Mouse (Mus musculus): ENCODE results near the gene Mrps2. TPM values are rescaled to one million over a fixed set of nuclear protein-coding genes. Genes with fewer than 3 reads are reported as not detected.
"Not testable (repeated sequence)": the region's sequence is repeated elsewhere in the genome, so short reads cannot be mapped to it uniquely, and the experiment has no call there.

The Mrps2 gene
- polyA plus RNA-seq, 1 experiment from 2014 or later: 66.9 TPM

DNA sequence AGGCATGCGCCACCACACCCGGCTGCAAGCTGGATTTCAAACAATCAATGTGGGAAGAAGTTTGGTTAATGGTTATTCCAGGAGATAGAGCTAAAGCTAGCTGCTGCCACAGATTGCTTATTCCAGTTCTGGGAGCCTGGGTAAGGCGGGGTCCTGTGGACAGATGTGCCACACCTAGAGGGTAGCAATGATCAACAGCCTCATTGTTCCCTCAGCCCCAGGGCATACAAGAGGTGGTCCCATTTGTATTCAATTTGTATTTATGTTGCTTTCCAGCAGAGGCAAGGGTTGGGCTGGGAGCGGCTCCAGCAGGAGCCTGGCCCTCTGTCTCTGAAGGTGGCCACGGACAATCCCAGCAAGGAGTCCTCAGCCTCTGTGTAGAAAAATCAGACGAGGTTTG, 38.4 kb downstream of the Mrps2 start:
- 80% methylated on average over 6 of the region's 6 CpGs for WGBS

GRCm38 (mm10) chr2:28511600-28511999, 43.7 kb downstream of the Mrps2 start:
- WGBS: 51% methylated on average over 5 of the region's 5 CpGs

More for the DNA sequence above, 38.4 kb downstream of the Mrps2 start:
- H3K4me2 ChIP-seq (ENCODE audit: low read depth): no peak overlapping the region
- H3K4me1 ChIP-seq (ENCODE audit: control insufficient read depth, insufficient read depth, low read length): no peaks in the 10 kb centered on the region
- no peaks in the 10 kb centered on the region for H3K36me3 ChIP-seq (ENCODE audit: control insufficient read depth, insufficient read depth, low read length)
- ATAC-seq (ENCODE audit: insufficient read depth, low FRiP score, low TSS enrichment) (no peak), DNase-seq (ENCODE audit: low spot score) (no peak)
- H3K4me3 ChIP-seq (ENCODE audit: low read depth, low read length): no peak overlapping the region
- H3K9me3 ChIP-seq (ENCODE audit: control insufficient read depth, low read length): no peaks in the 10 kb centered on the region
- H3K27me3 ChIP-seq (ENCODE audit: control insufficient read depth, insufficient read depth, low read length): no peaks in the 10 kb centered on the region
- H3K27ac ChIP-seq (ENCODE audit: low read depth, low read length): no peak overlapping the region
- no peak overlapping the region for H3K9ac ChIP-seq (ENCODE audit: low read length)

DNA sequence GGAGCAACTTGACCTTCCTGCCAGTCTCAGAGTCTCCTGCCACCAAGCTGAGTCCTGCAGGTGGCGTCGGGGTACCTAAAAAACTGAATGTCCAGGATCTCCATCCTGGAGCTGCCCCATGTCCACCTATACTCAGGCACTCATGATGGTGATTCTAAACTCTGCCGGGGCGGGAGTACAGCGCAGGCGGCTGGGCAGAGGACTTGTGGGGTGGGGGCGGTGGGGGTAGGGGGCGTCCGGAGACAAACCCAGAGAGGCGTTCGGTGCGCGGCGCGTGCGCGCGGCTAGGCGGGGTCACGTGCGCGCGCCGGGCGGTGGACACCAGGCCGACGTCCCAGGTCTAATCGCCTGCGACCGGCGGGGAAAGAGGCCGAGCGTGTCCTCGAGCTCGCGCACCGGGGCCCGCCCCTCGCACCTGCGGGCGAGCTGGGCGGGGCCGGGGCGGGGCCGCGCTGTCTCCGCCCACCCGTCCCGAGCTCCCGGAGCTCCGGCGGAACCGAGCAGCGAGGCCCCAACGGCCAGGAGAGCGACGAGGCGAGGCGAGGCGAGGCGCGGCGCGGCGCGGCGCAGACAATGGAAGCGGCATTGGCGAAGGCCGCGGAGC, 45.0 kb downstream of the Mrps2 start, which contains the start of gene Ralgds:
Gene Ralgds (plus strand): TSS at position 328 of the 604 bp plus-strand sequence.
- peak; percentile 81 for DNase-seq (ENCODE audit: low spot score)
- Histone ChIP-seq H3K9ac (ENCODE audit: low read length) (peak within 1 kb of the TSS; percentile 95), H3K4me2 (ENCODE audit: low read depth) (peak within 1 kb of the TSS; percentile 94), H3K36me3 (ENCODE audit: control insufficient read depth, insufficient read depth, low read length) (no peaks in the 10 kb centered on the region), H3K27ac (ENCODE audit: low read depth, low read length) (peak within 1 kb of the TSS; percentile 75), H3K27me3 (ENCODE audit: control insufficient read depth, insufficient read depth, low read length) (no peaks in the 10 kb centered on the region), H3K4me3 (ENCODE audit: low read depth, low read length) (peak within 1 kb of the TSS; percentile 82), H3K4me1 (ENCODE audit: control insufficient read depth, insufficient read depth, low read length) (peaks cover 12% of the 10 kb centered on the region), H3K9me3 (ENCODE audit: control insufficient read depth, low read length) (no peaks in the 10 kb centered on the region)
- ATAC-seq (ENCODE audit: insufficient read depth, low FRiP score, low TSS enrichment): peak; percentile 33; the same call in 1 of the 2 replicates
- WGBS: 0% methylated on average over 19 of the region's 71 CpGs

More at GRCm38 (mm10) chr2:28511600-28511999, 43.7 kb downstream of the Mrps2 start:
- H3K4me2 ChIP-seq (ENCODE audit: low read depth); H3K9ac ChIP-seq (ENCODE audit: low read length); ATAC-seq (ENCODE audit: insufficient read depth, low FRiP score, low TSS enrichment); DNase-seq (ENCODE audit: low spot score); H3K27me3 ChIP-seq (ENCODE audit: control insufficient read depth, insufficient read depth, low read length); H3K9me3 ChIP-seq (ENCODE audit: control insufficient read depth, low read length); H3K36me3 ChIP-seq (ENCODE audit: control insufficient read depth, insufficient read depth, low read length); H3K4me3 ChIP-seq (ENCODE audit: low read depth, low read length); H3K27ac ChIP-seq (ENCODE audit: low read depth, low read length): not testable (repeated sequence)
- H3K4me1 ChIP-seq (ENCODE audit: control insufficient read depth, insufficient read depth, low read length): peaks cover 12% of the 10 kb centered on the region

DNA sequence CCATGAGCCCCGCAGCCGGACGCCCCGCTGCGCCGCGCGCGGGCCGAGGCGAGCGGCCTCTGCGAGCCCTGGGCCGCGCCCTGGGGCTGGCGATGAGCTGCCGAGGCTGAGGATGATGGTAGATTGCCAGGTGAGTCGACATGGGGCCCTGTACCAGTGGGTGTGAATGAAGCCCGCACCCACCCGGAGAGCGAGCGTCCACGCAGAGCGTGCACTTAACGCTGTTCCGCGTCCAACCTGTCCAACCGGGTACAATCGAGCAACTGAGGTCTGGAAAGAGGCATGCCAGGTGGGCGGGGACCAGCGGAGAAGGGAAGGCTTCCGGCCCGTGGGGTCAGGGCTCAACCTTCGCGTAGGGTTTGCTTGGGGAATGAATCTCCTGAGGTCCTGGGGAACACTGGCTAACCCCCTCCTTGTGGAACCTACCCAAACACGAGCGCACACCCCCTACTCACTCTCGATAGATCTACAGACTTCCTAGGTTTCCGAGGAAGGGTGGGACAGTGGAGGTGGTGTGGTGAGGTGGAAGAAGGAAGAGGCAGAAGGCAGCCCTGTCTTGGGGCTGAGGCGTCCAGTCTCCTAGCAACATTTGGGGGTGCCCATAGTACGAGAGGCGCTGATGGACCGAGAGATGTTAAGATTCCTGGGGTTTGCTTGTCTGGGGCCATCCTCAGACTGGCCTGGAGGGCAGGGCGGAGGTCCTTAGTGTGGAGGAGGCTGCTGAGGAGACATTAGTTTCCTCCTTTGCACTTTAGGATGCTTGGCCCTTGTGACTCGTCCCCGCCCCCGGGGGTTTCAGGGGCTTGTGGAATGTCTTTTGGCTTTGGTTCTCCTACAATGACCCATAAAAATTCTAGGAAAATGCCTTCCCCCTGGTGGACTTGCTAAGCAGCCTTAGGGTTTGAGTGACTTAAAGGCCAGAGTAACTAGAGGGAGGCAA, 45.8 kb downstream of the Mrps2 start:
- H3K4me3 ChIP-seq (ENCODE audit: low read depth, low read length): peak overlapping the region; percentile 82
- peak overlapping the region; percentile 95 for H3K9ac ChIP-seq (ENCODE audit: low read length)
- WGBS: 5% methylated on average over 44 of the region's 47 CpGs
- H3K9me3 ChIP-seq (ENCODE audit: control insufficient read depth, low read length): no peaks in the 10 kb centered on the region
- peaks cover 12% of the 10 kb centered on the region for H3K4me1 ChIP-seq (ENCODE audit: control insufficient read depth, insufficient read depth, low read length)
- no peaks in the 10 kb centered on the region for H3K27me3 ChIP-seq (ENCODE audit: control insufficient read depth, insufficient read depth, low read length)
- ATAC-seq (ENCODE audit: insufficient read depth, low FRiP score, low TSS enrichment) (peak; percentile 32), DNase-seq (ENCODE audit: low spot score) (peak; percentile 59)
- peak overlapping the region; percentile 94 for H3K4me2 ChIP-seq (ENCODE audit: low read depth)
- no peaks in the 10 kb centered on the region for H3K36me3 ChIP-seq (ENCODE audit: control insufficient read depth, insufficient read depth, low read length)
- peak overlapping the region; percentile 75 for H3K27ac ChIP-seq (ENCODE audit: low read depth, low read length)

GRCm38 (mm10) chr2:28514489-28514888, 46.6 kb downstream of the Mrps2 start:
- peak overlapping the region; percentile 94 for H3K4me2 ChIP-seq (ENCODE audit: low read depth)
- ATAC-seq (ENCODE audit: insufficient read depth, low FRiP score, low TSS enrichment) (no peak), DNase-seq (ENCODE audit: low spot score) (peak; percentile 86)
- H3K9ac ChIP-seq (ENCODE audit: low read length): peak overlapping the region; percentile 95
- peak overlapping the region; percentile 82 for H3K4me3 ChIP-seq (ENCODE audit: low read depth, low read length)
- H3K27me3 ChIP-seq (ENCODE audit: control insufficient read depth, insufficient read depth, low read length): no peaks in the 10 kb centered on the region
- peaks cover 12% of the 10 kb centered on the region for H3K4me1 ChIP-seq (ENCODE audit: control insufficient read depth, insufficient read depth, low read length)
- 15% methylated on average over 5 of the region's 5 CpGs for WGBS
- no peak overlapping the region for H3K27ac ChIP-seq (ENCODE audit: low read depth, low read length)
- no peaks in the 10 kb centered on the region for H3K9me3 ChIP-seq (ENCODE audit: control insufficient read depth, low read length)
- H3K36me3 ChIP-seq (ENCODE audit: control insufficient read depth, insufficient read depth, low read length): no peaks in the 10 kb centered on the region

- no peak overlapping the region for H3K9ac ChIP-seq (ENCODE audit: low read length)
- H3K4me1 ChIP-seq (ENCODE audit: control insufficient read depth, insufficient read depth, low read length): peaks cover 12% of the 10 kb centered on the region
- H3K4me2 ChIP-seq (ENCODE audit: low read depth): no peak overlapping the region
- no peak overlapping the region for H3K4me3 ChIP-seq (ENCODE audit: low read depth, low read length)
- H3K27me3 ChIP-seq (ENCODE audit: control insufficient read depth, insufficient read depth, low read length): no peaks in the 10 kb centered on the region
- H3K27ac ChIP-seq (ENCODE audit: low read depth, low read length): no peak overlapping the region
- 48% methylated on average over 5 of the region's 5 CpGs for WGBS
- no peak for ATAC-seq (ENCODE audit: insufficient read depth, low FRiP score, low TSS enrichment)
- H3K9me3 ChIP-seq (ENCODE audit: control insufficient read depth, low read length): no peaks in the 10 kb centered on the region
- H3K36me3 ChIP-seq (ENCODE audit: control insufficient read depth, insufficient read depth, low read length): no peaks in the 10 kb centered on the region
- peak; percentile 64 for DNase-seq (ENCODE audit: low spot score)
Measured at GRCm38 (mm10) chr2:28517206-28517909, 49.5 kb downstream of the Mrps2 start.

GRCm38 (mm10) chr2:28518231-28518630, 50.4 kb downstream of the Mrps2 start:
- Histone ChIP-seq H3K4me2 (ENCODE audit: low read depth) (no peak overlapping the region), H3K27ac (ENCODE audit: low read depth, low read length) (no peak overlapping the region), H3K4me1 (ENCODE audit: control insufficient read depth, insufficient read depth, low read length) (peaks cover 12% of the 10 kb centered on the region), H3K27me3 (ENCODE audit: control insufficient read depth, insufficient read depth, low read length) (no peaks in the 10 kb centered on the region), H3K36me3 (ENCODE audit: control insufficient read depth, insufficient read depth, low read length) (no peaks in the 10 kb centered on the region), H3K4me3 (ENCODE audit: low read depth, low read length) (no peak overlapping the region), H3K9me3 (ENCODE audit: control insufficient read depth, low read length) (no peaks in the 10 kb centered on the region), H3K9ac (ENCODE audit: low read length) (no peak overlapping the region)
- ATAC-seq (ENCODE audit: insufficient read depth, low FRiP score, low TSS enrichment) (no peak), DNase-seq (ENCODE audit: low spot score) (no peak)
- 43% methylated on average over 2 of the region's 2 CpGs for WGBS

- Histone ChIP-seq H3K27ac (ENCODE audit: low read depth, low read length) (no peak overlapping the region), H3K27me3 (ENCODE audit: control insufficient read depth, insufficient read depth, low read length) (no peaks in the 10 kb centered on the region), H3K9me3 (ENCODE audit: control insufficient read depth, low read length) (no peaks in the 10 kb centered on the region), H3K4me3 (ENCODE audit: low read depth, low read length) (no peak overlapping the region), H3K4me2 (ENCODE audit: low read depth) (no peak overlapping the region), H3K9ac (ENCODE audit: low read length) (no peak overlapping the region), H3K4me1 (ENCODE audit: control insufficient read depth, insufficient read depth, low read length) (peaks cover 20% of the 10 kb centered on the region), H3K36me3 (ENCODE audit: control insufficient read depth, insufficient read depth, low read length) (no peaks in the 10 kb centered on the region)
- 70% methylated on average over 5 of the region's 5 CpGs for WGBS
- no peak for DNase-seq (ENCODE audit: low spot score)
- ATAC-seq (ENCODE audit: insufficient read depth, low FRiP score, low TSS enrichment): no peak
Measured at GRCm38 (mm10) chr2:28520581-28520980, 52.7 kb downstream of the Mrps2 start.

Measured in neural tube, embryonic 11.5 days (tissue).